Mouse (Mus musculus) intestine, postnatal 0 days (tissue): ENCODE data around the gene Umod. TPM values are rescaled to one million over a fixed set of nuclear protein-coding genes. Genes with fewer than 3 reads are reported as not detected.

Experiments
- ATAC-seq: fragments of 200-750 bp; cut with Nextera tagmentation; 2 replicates; pipeline ENCODE4 v1.8.0; 2017; ENCODE audit warnings: mild to moderate bottlenecking, moderate TSS enrichment, moderate library complexity
- H3K27ac ChIP-seq: fragments of 300-500 bp; sonication (generic); 2 replicates; pipeline ENCODE4 v1.5.1; 2014; ENCODE audit warnings: mild to moderate bottlenecking, low read depth, low read length, moderate library complexity
- H3K27me3 ChIP-seq: fragments of 300-500 bp; sonication (generic); replicated peaks from 2 replicates; pipeline ENCODE4 v1.6.1; 2014; ENCODE audit warnings: low read length, mixed read lengths; ENCODE audit not compliant: control insufficient read depth, insufficient read depth
- H3K36me3 ChIP-seq: fragments of 300-500 bp; sonication (generic); 2 replicates; pipeline ENCODE4 v1.6.1; 2014; ENCODE audit warnings: mild to moderate bottlenecking, moderate library complexity; ENCODE audit not compliant: control insufficient read depth, insufficient read depth
- H3K4me1 ChIP-seq: fragments of 300-500 bp; sonication (generic); replicated peaks from 2 replicates; pipeline ENCODE4 v1.6.1; 2014; ENCODE audit warnings: antibody characterized with exemption, low read length, mixed read lengths; ENCODE audit not compliant: control insufficient read depth, insufficient read depth
- H3K4me2 ChIP-seq: fragments of 300-500 bp; sonication (generic); replicated peaks from 2 replicates; pipeline ENCODE4 v1.6.1; 2014; ENCODE audit warnings: low read depth, mild to moderate bottlenecking, moderate library complexity
- H3K4me3 ChIP-seq: fragments of 300-500 bp; sonication (generic); 2 replicates; pipeline ENCODE4 v1.5.1; 2014; ENCODE audit warnings: low read depth, low read length
- H3K9ac ChIP-seq: fragments of 300-500 bp; sonication (generic); 2 replicates; pipeline ENCODE4 v1.6.1; 2014; ENCODE audit warnings: mild to moderate bottlenecking, low read depth, low read length
- H3K9me3 ChIP-seq: fragments of 300-500 bp; sonication (generic); 2 replicates; pipeline ENCODE4 v1.6.1; 2016; ENCODE audit warnings: mixed run types; ENCODE audit not compliant: control insufficient read depth
- CTCF ChIP-seq: sonication (generic); IDR thresholded peaks from 2 replicates; pipeline ENCODE4 v1.5.1; 2016; ENCODE audit warnings: low read depth, mild to moderate bottlenecking, control low read depth, antibody characterized with exemption, moderate library complexity
- WGBS: fragments of 180-500 bp; shearing (Covaris S2); extraction: QIAGEN DNeasy Blood & Tissue Kit; methylation state at CpG from one replicate; pipeline ENCODE4 v1.1.7; 2014; 5-methylcytosine and 5-hydroxymethylcytosine counted together
- polyA plus RNA-seq: library from polyadenylated mRNA; unstranded; fragments of >200 nt; fragmentation: Nextera tagmentation; extraction: Ambion mirVana; gene quantifications from 2 replicates; pipeline ENCODE4 v1.2.1, GENCODE M21; 2015

Gene Umod
- polyA plus RNA-seq, 1 experiment from 2014 or later: not detected

- Histone ChIP-seq H3K9ac (no peak overlapping the region), H3K4me2 (no peak overlapping the region), H3K27me3 (no peaks in the 10 kb centered on the region), H3K36me3 (no peaks in the 10 kb centered on the region), H3K4me3 (no peak overlapping the region), H3K9me3 (no peaks in the 10 kb centered on the region), H3K27ac (no peak overlapping the region), H3K4me1 (no peaks in the 10 kb centered on the region)
- no peak for TF ChIP-seq CTCF
- 27% methylated on average over 2 of the region's 2 CpGs for WGBS
- no peak for ATAC-seq
Measured at GRCm38 (mm10) chr7:119420730-119421129, 58.4 kb downstream of the Umod start.

DNA sequence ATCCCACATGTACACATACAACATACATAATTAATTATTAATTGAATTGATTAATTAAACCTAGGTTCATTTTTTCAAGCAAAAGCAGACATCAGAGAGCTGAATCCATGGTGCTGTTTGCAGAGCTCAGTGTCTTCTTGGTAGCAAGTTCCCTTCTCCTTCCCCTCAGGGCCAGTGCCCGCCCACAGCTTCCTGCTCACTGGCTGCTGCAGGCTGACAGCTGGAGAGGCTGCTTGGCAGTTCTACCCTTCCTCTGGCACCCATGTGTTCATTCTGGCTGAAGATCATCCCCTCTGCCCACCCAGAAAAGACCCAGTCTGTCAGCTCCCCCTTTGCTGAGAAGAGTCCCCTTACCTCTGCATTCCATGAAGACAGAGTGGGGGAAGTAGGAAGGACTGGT, 60.6 kb downstream of the Umod start:
- H3K9ac ChIP-seq: no peak overlapping the region
- H3K4me1 ChIP-seq: no peaks in the 10 kb centered on the region
- no peak overlapping the region for H3K4me3 ChIP-seq
- H3K36me3 ChIP-seq: no peaks in the 10 kb centered on the region
- ATAC-seq: no peak
- H3K9me3 ChIP-seq: no peaks in the 10 kb centered on the region
- H3K27me3 ChIP-seq: no peaks in the 10 kb centered on the region
- H3K27ac ChIP-seq: no peak overlapping the region
- 86% methylated on average over 1 of the region's 1 CpGs for WGBS
- no peak overlapping the region for H3K4me2 ChIP-seq
- no peak for TF ChIP-seq CTCF

Other genes with a start within 250 kb of the Umod start
- 0.17 and 0.34 TPM in 2 replicates for gene Gp2, start 20.0 kb downstream of the Umod start, polyA plus RNA-seq
- not detected in 2 replicates for gene Acsm5, start 40.2 kb upstream of the Umod start, polyA plus RNA-seq
- gene Pdilt, start 44.2 kb upstream of the Umod start, polyA plus RNA-seq: not detected in 2 replicates
- not detected in 2 replicates for gene Acsm2, start 75.1 kb upstream of the Umod start, polyA plus RNA-seq
- not detected in 2 replicates for gene Acsm1, start 127.7 kb upstream of the Umod start, polyA plus RNA-seq
- not detected in 2 replicates for gene Acsm4, start 210.7 kb upstream of the Umod start, polyA plus RNA-seq
- gene Thumpd1, start 241.5 kb upstream of the Umod start, polyA plus RNA-seq: 23.2 and 23.8 TPM in 2 replicates